Mouse (Mus musculus) testis, adult 2 months (tissue): Measurements from ENCODE around the gene Il25.

Source experiments
- CTCF ChIP-seq: fragments of 200-500 bp; IDR thresholded peaks from 2 replicates; pipeline ENCODE4 v1.5.1; 2012; ENCODE audit warnings: low read depth, mild to moderate bottlenecking, inconsistent platforms, low read length, moderate library complexity; ENCODE audit not compliant: control insufficient read depth, insufficient read depth, insufficient replicate concordance
- POLR2A ChIP-seq: fragments of 200-500 bp; IDR thresholded peaks from 2 replicates; pipeline ENCODE4 v1.6.1; 2012; ENCODE audit warnings: low read depth, mild to moderate bottlenecking, inconsistent platforms, low read length, moderate library complexity; ENCODE audit not compliant: control insufficient read depth

DNA sequence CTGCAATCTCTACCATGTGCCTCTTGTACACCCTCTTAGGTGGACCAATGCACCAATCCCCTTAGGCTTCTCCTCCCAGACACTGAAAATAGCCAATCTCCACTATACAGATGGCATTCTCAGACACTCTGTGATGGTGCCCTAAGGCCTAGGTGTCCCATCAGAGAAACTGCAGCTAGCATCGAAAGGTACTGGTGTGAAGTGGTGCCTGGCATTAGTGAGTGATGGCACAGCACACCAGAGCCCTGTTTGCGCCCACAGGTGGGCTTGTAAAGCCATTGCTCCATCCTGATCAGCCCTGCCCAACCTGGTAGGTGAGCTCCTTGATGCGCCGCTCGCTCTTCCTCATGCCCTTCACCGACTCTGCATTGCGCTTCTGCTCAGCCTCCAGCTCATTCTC lies 11.5 kb downstream of the Il25 start:
- TF ChIP-seq CTCF (no peak), POLR2A (no peak)
